Mouse (Mus musculus) midbrain, embryonic 14.5 days (tissue): ENCODE results near the gene Bahcc1. TPM values are rescaled to one million over a fixed set of nuclear protein-coding genes. Genes with fewer than 3 reads are reported as not detected.

Source experiments
- ATAC-seq: fragments of 200-750 bp; cut with Nextera tagmentation; 2 replicates; pipeline ENCODE4 v1.8.0; 2017; ENCODE audit warnings: moderate number of reproducible peaks, moderate library complexity; ENCODE audit not compliant: low FRiP score, low TSS enrichment
- DNase-seq: peaks from one replicate; pipeline ENCODE4 v3.0.0-alpha.2; 2015
- H3K27ac ChIP-seq: fragments of 300-500 bp; sonication (generic); replicated peaks from 2 replicates; pipeline ENCODE4 v1.5.1; 2014; ENCODE audit warnings: mild to moderate bottlenecking, low read depth, low read length, moderate library complexity
- H3K27me3 ChIP-seq: fragments of 300-500 bp; sonication (generic); 2 replicates; pipeline ENCODE4 v1.6.1; 2014; ENCODE audit warnings: low read length, control low read depth, mixed read lengths; ENCODE audit not compliant: control insufficient read depth, insufficient read depth
- H3K36me3 ChIP-seq: fragments of 300-500 bp; sonication (generic); 2 replicates; pipeline ENCODE4 v1.6.1; 2014; ENCODE audit warnings: low read length, control low read depth; ENCODE audit not compliant: control insufficient read depth, insufficient read depth
- H3K4me1 ChIP-seq: fragments of 300-500 bp; sonication (generic); 2 replicates; pipeline ENCODE4 v1.6.1; 2014; ENCODE audit warnings: mild to moderate bottlenecking, antibody characterized with exemption, low read length, control low read depth; ENCODE audit not compliant: control insufficient read depth, insufficient read depth
- H3K4me2 ChIP-seq: fragments of 300-500 bp; sonication (generic); 2 replicates; pipeline ENCODE4 v1.6.1; 2014; ENCODE audit warnings: mild to moderate bottlenecking, low read length, moderate library complexity
- H3K4me3 ChIP-seq: fragments of 300-500 bp; sonication (generic); replicated peaks from 2 replicates; pipeline ENCODE4 v1.5.1; 2014; ENCODE audit warnings: low read depth, low read length
- H3K9ac ChIP-seq: fragments of 300-500 bp; sonication (generic); replicated peaks from 2 replicates; pipeline ENCODE4 v1.6.1; 2014; ENCODE audit warnings: mild to moderate bottlenecking, low read length, moderate library complexity
- H3K9me3 ChIP-seq: fragments of 300-500 bp; sonication (generic); 2 replicates; pipeline ENCODE4 v1.6.1; 2016; ENCODE audit warnings: low read length, control low read depth, mixed read lengths; ENCODE audit not compliant: control insufficient read depth
- WGBS: fragments of 180-500 bp; shearing (Covaris S2); extraction: QIAGEN DNeasy Blood & Tissue Kit; methylation state at CpG from one replicate; pipeline ENCODE4 v1.1.7; 2014; 5-methylcytosine and 5-hydroxymethylcytosine counted together
- polyA plus RNA-seq: library from polyadenylated mRNA; unstranded; fragments of >200 nt; fragmentation: Nextera tagmentation; extraction: Ambion mirVana; gene quantifications from 2 replicates; pipeline ENCODE4 v1.2.1, GENCODE M21; 2014

Bahcc1 gene
- polyA plus RNA-seq, 1 experiment from 2014 or later, result 25.9 TPM

DNA sequence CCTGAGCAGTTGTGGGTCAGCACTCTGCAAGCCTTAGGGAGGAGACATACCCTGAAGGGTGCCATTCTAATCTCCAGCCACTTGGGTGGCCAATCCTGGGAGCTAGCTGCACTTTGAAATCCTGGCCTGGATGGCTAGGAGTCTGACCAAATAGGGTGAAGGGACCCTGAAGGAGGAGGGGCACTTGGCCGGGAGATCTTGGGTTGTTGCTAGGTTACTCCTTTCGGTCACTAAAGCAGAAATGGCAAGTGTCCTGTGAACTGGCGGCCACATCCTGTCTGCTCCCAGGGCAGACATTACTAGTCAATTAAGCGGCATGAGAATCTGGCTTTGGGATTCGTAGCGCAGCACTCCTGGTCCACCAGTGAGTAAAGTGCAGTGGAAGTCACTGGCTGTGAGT lies 31.3 kb downstream of the Bahcc1 start:
- DNase-seq, result no peak
- no peak overlapping the region for H3K4me2 ChIP-seq
- no peaks in the 10 kb centered on the region for H3K9me3 ChIP-seq
- no peaks in the 10 kb centered on the region for H3K27me3 ChIP-seq
- ATAC-seq, result no peak
- 47% methylated on average over 6 of the region's 6 CpGs for WGBS
- no peak overlapping the region for H3K27ac ChIP-seq
- peaks cover 55% of the 10 kb centered on the region for H3K4me1 ChIP-seq
- no peak overlapping the region for H3K9ac ChIP-seq
- no peak overlapping the region for H3K4me3 ChIP-seq
- H3K36me3 ChIP-seq, result peaks cover 18% of the 10 kb centered on the region

DNA sequence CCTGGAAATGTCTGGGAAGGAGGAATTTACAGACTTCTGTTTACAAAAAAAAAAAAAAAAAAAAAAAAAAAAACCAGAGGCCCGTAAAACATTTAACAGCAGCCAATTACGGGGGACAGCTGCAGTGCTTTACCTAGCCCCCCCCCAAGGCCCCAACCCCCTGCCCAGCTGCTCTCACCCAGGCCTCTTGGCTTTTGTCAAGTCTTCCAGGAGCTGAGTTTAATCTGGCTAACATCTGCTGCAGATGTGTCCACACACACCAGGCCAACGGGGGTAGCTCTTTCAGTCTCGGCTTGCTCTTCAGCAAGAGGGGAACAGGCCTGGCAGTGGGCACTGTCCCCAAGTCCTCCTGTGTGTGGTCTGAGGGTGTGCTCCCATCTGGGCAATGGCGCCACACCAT lies 32.7 kb downstream of the Bahcc1 start:
- no peaks in the 10 kb centered on the region for H3K27me3 ChIP-seq
- ATAC-seq (no peak), DNase-seq (no peak)
- H3K4me3 ChIP-seq, result no peak overlapping the region
- no peak overlapping the region for H3K27ac ChIP-seq
- no peak overlapping the region for H3K9ac ChIP-seq
- WGBS, result 53% methylated on average over 5 of the region's 5 CpGs
- H3K4me2 ChIP-seq, result no peak overlapping the region
- peaks cover 41% of the 10 kb centered on the region for H3K4me1 ChIP-seq
- peaks cover 19% of the 10 kb centered on the region for H3K36me3 ChIP-seq
- no peaks in the 10 kb centered on the region for H3K9me3 ChIP-seq

DNA sequence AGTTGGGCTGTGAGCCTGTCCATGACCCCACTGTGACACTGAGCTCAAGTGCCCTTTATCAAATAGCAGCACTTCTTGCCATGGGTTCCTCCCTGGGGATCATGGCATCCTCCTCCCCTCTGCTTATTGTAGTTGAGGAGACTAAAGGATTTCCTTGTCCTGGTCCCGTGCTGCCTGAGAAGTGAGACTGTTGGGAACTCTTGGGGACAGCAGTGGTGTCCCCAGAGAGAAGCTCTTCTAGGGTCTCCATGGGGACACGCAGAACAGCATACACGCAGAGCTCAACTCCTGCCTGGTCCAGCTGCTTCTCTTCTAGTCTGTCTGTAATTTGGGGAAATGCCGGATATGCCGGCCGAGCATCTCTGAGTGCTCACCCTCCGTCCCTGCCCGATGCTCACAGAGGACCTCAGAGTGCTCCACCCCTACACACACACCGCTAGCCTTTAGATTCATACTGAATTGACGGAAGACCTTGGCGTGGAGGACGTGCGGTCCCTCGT lies 33.6 kb downstream of the Bahcc1 start:
- WGBS, result 83% methylated on average over 14 of the region's 14 CpGs
- Histone ChIP-seq H3K27ac (no peak overlapping the region), H3K9me3 (no peaks in the 10 kb centered on the region), H3K9ac (no peak overlapping the region), H3K4me2 (no peak overlapping the region), H3K27me3 (no peaks in the 10 kb centered on the region), H3K36me3 (peaks cover 19% of the 10 kb centered on the region), H3K4me1 (peaks cover 34% of the 10 kb centered on the region), H3K4me3 (no peak overlapping the region)
- DNase-seq, result no peak
- ATAC-seq, result no peak

GRCm38 (mm10) chr11:120267274-120267673 lies 34.5 kb downstream of the Bahcc1 start:
- no peak overlapping the region for H3K4me3 ChIP-seq
- DNase-seq (no peak), ATAC-seq (no peak)
- H3K4me1 ChIP-seq, result peaks cover 25% of the 10 kb centered on the region
- no peak overlapping the region for H3K9ac ChIP-seq
- no peaks in the 10 kb centered on the region for H3K27me3 ChIP-seq
- H3K27ac ChIP-seq, result peak overlapping the region; percentile 22; the same call in 1 of the 2 replicates
- WGBS, result 89% methylated on average over 2 of the region's 2 CpGs
- H3K4me2 ChIP-seq, result no peak overlapping the region
- H3K9me3 ChIP-seq, result no peaks in the 10 kb centered on the region
- H3K36me3 ChIP-seq, result peaks cover 28% of the 10 kb centered on the region

DNA sequence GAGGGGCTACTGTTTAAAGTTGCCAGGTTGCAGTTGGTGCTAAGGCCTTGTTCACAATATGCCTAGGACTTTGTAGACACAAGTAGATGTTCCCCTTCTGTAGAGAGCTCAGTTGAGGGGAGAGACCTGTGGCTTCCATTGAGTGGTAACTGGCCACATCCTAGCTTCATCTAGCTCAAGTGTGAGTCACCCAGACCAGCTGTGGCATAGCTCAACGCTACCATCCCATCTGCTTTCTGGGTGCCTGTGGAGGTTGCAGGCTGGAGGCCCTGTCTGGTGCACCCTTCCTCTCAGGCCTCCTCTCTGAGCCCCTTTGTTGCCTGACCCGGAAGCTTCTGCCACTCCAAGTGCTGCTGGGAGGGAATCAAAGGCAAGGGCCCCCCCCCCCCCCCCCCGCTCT lies 34.9 kb downstream of the Bahcc1 start:
- H3K9me3 ChIP-seq, result no peaks in the 10 kb centered on the region
- peak overlapping the region; percentile 22; the same call in 1 of the 2 replicates for H3K27ac ChIP-seq
- H3K4me1 ChIP-seq, result peaks cover 25% of the 10 kb centered on the region
- H3K27me3 ChIP-seq, result no peaks in the 10 kb centered on the region
- H3K4me2 ChIP-seq, result no peak overlapping the region
- H3K36me3 ChIP-seq, result peaks cover 32% of the 10 kb centered on the region
- ATAC-seq (no peak), DNase-seq (no peak)
- no peak overlapping the region for H3K4me3 ChIP-seq
- no peak overlapping the region for H3K9ac ChIP-seq
- WGBS, result 65% methylated on average over 3 of the region's 3 CpGs

DNA sequence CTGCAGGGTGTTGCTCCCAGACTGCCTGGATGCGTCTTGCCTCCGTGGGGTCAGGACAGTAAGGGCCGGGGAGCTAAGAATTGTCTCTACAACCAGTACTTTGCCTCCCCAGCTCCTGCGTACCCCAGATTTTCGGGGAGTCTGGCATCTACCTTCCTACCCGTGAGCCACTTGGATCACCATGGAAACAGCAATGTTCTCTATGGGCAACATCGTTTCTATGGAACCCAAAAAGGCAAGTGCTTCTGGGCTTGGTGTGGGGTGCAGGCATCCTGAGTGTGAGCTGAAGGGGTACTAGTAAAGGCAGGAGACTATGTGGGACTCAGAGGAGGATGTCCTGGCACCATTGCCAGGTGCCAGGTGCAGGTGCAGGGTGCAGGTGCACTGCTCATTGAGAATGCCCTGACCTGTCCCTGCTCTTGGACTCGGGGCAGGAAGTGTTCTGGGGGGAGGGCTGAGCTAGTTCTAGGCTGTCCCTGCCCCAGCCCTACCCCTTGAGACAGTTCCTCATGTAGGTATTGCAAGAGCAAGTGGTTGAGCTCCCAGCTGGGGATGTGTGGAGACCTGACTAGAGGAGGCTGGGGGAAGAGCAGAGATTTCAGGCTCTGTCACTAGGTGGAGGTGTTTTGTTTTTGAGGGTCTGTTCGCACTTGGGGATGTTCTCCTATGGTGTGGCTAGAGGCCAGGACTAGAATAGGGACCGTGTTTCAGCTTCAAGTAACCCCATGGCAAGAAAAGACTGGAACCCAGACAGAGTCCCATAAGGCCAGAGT lies 35.6 kb downstream of the Bahcc1 start:
- peak overlapping the region; percentile 22; the same call in 1 of the 2 replicates for H3K27ac ChIP-seq
- H3K4me2 ChIP-seq, result no peak overlapping the region
- no peak overlapping the region for H3K4me3 ChIP-seq
- no peak for ATAC-seq
- 60% methylated on average over 10 of the region's 10 CpGs for WGBS
- H3K27me3 ChIP-seq, result no peaks in the 10 kb centered on the region
- no peaks in the 10 kb centered on the region for H3K9me3 ChIP-seq
- DNase-seq, result no peak
- no peak overlapping the region for H3K9ac ChIP-seq
- H3K36me3 ChIP-seq, result peaks cover 40% of the 10 kb centered on the region
- peaks cover 25% of the 10 kb centered on the region for H3K4me1 ChIP-seq

DNA sequence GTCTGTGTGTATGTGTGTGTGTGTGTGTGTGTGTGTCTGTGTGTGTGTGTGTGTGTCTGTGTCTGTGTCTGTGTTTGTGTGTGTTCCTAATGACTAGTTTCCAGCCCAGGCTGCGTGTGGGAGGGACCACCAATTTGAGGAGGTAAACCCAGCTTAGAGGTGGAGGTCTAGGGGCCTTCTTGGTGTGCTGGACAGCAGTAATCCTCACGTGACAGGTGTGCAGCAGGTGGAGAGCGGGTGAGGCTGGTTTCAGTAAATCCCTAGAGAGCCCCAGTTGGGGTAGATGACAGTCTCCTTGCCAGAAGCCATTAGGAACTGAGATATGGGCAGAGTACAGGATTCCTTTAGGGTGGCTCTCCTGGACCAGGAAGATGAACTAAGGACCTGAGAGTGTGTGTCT lies 36.3 kb downstream of the Bahcc1 start:
- Histone ChIP-seq H3K9me3 (no peaks in the 10 kb centered on the region), H3K4me3 (no peak overlapping the region), H3K36me3 (peaks cover 46% of the 10 kb centered on the region), H3K9ac (no peak overlapping the region), H3K27me3 (no peaks in the 10 kb centered on the region), H3K27ac (no peak overlapping the region), H3K4me2 (no peak overlapping the region), H3K4me1 (peaks cover 21% of the 10 kb centered on the region)
- 90% methylated on average over 3 of the region's 3 CpGs for WGBS
- ATAC-seq (no peak), DNase-seq (no peak)

- Histone ChIP-seq H3K9me3 (no peaks in the 10 kb centered on the region), H3K27me3 (no peaks in the 10 kb centered on the region), H3K9ac (no peak overlapping the region), H3K4me3 (no peak overlapping the region), H3K4me2 (no peak overlapping the region), H3K36me3 (peaks cover 52% of the 10 kb centered on the region), H3K4me1 (peaks cover 19% of the 10 kb centered on the region), H3K27ac (peak overlapping the region; percentile 13; the same call in 1 of the 2 replicates)
- WGBS, result 66% methylated on average over 8 of the region's 8 CpGs
- DNase-seq (no peak), ATAC-seq (no peak)
Measured at GRCm38 (mm10) chr11:120269498-120270104, 36.9 kb downstream of the Bahcc1 start.
